Mouse (Mus musculus): Measurements from ENCODE around the gene Car5b. TPM values are rescaled to one million over a fixed set of nuclear protein-coding genes. Genes with fewer than 3 reads are reported as not detected.
A peak's percentile ranks its signal among the peaks of the same experiment; 100 is the strongest.

Car5b gene
- total RNA-seq, 2 experiments from 2014 or later, result 3.0 to 3.1 TPM

- DNase-seq (ENCODE audit: low spot score in 2 of 2), result no peak
- intact Hi-C loops (cut with DNase I), result no loop called here
These were observed 45.7 kb downstream of the Car5b start for GRCm38 (mm10) chrX:163982129-163982528.

- intact Hi-C loops (cut with DNase I), result no loop called here
- DNase-seq (ENCODE audit: low spot score in 2 of 2), result no peak
These were observed 46.3 kb downstream of the Car5b start for GRCm38 (mm10) chrX:163981500-163981899.

GRCm38 (mm10) chrX:163981092-163981491 lies 46.7 kb downstream of the Car5b start:
- intact Hi-C loops (cut with DNase I), result no loop called here
- DNase-seq (ENCODE audit: low spot score in 2 of 2), result no peak

- intact Hi-C loops (cut with DNase I), result loop anchor here (2.0 to 5.0 kb wide), 2 partner anchors 50 to 109 kb away; partner anchors contain the start of gene Ap1s2
- peak; percentile 65 to 86 for DNase-seq (ENCODE audit: low spot score in 2 of 2)
These were observed 69.3 kb downstream of the Car5b start, which contains the start of gene Zrsr2 for GRCm38 (mm10) chrX:163958467-163958875. Zrsr2 (minus strand) TSS chrX:163958661.

- peak in 1 of 2 experiments; percentile 53 for DNase-seq (ENCODE audit: low spot score in 2 of 2)
- intact Hi-C loops (cut with DNase I), result loop anchor here (2.0 to 5.0 kb wide), 3 partner anchors 19 to 109 kb away; partner anchors contain the start of gene Ap1s2
These were observed 69.9 kb downstream of the Car5b start for GRCm38 (mm10) chrX:163957803-163958466.

- intact Hi-C loops (cut with DNase I), result loop anchor here (2.0 to 5.0 kb wide), 2 partner anchors 19 to 110 kb away; no protein-coding TSS in a partner anchor
- DNase-seq (ENCODE audit: low spot score in 2 of 2), result no peak
These were observed 70.4 kb downstream of the Car5b start for GRCm38 (mm10) chrX:163957381-163957780.

- intact Hi-C loops (cut with DNase I), result no loop called here
- DNase-seq (ENCODE audit: low spot score in 2 of 2), result no peak
These were observed 76.2 kb downstream of the Car5b start for GRCm38 (mm10) chrX:163951618-163952017.

- no peak for DNase-seq (ENCODE audit: low spot score in 2 of 2)
- intact Hi-C loops (cut with DNase I), result no loop called here
These were observed 83.4 kb downstream of the Car5b start for GRCm38 (mm10) chrX:163944381-163944780.

GRCm38 (mm10) chrX:163938587-163938986 lies 89.2 kb downstream of the Car5b start:
- DNase-seq (ENCODE audit: low spot score in 2 of 2), result peak; percentile 23 to 82
- intact Hi-C loops (cut with DNase I), result loop anchor here (2.0 kb wide), 1 partner anchor 18 kb away; no protein-coding TSS in a partner anchor

- intact Hi-C loops (cut with DNase I), result no loop called here
These were observed 93.1 kb downstream of the Car5b start for GRCm38 (mm10) chrX:163934731-163935130.

GRCm38 (mm10) chrX:163929550-163929949 lies 98.2 kb downstream of the Car5b start:
- DNase-seq (ENCODE audit: low spot score in 2 of 2), result no peak
- intact Hi-C loops (cut with DNase I), result no loop called here

More at GRCm38 (mm10) chrX:163934731-163935130, 93.1 kb downstream of the Car5b start:
- DNase-seq (ENCODE audit: low spot score in 2 of 2), result no peak

Other genes with a start within 250 kb of the Car5b start
- gene Ap1s2, start 119.0 kb downstream of the Car5b start, total RNA-seq (2021), result 10 to 100 TPM; 33.1 to 40.0 TPM
- 10 to 100 TPM; 46.7 to 47.3 TPM for gene Zrsr2, start 69.3 kb downstream of the Car5b start, total RNA-seq (2021)
- 10 to 100 TPM; 10.2 to 11.1 TPM for gene Siah1b, start 48.5 kb upstream of the Car5b start, total RNA-seq (2021)
- not detected for gene Cltrn, start 60.8 kb upstream of the Car5b start, total RNA-seq (2021)
- gene Ace2, start 111.3 kb upstream of the Car5b start, total RNA-seq (2021), result 1 to 10 TPM; 1.8 to 2.1 TPM
- 1 to 10 TPM in 1 of 2 experiments, under 1 TPM in 1; 0.80 to 1.0 TPM for gene Bmx, start 230.2 kb upstream of the Car5b start, total RNA-seq (2021)
- 1 to 10 TPM; 4.0 to 6.1 TPM for gene Pir, start 241.4 kb upstream of the Car5b start, total RNA-seq (2021)